Mouse (Mus musculus) T-helper 17 cell (primary cell): Measurements from ENCODE around the gene Unc93a.
"Not testable (repeated sequence)": the region's sequence is repeated elsewhere in the genome, so short reads cannot be mapped to it uniquely, and the experiment has no call there.

Source experiments
- in situ Hi-C, 2 experiments: fragments of 300-600 bp; cut with MboI, MseI; formaldehyde crosslinking; loops; 1 replicate in 1 of 2; 2 replicates in 1 of 2; pipeline ENCODE4 v1.15.1; 2025; ENCODE audit warnings: high pct_unique_total_duplicates in 2 of 2

Unc93a gene

GRCm38 (mm10) chr17:13091510-13091909, 40.1 kb downstream of the Unc93a start:
- in situ Hi-C loops, result loop anchor here (5.0 to 10.0 kb wide), 2 partner anchors 286 to 453 kb away; no protein-coding TSS in a partner anchor

DNA sequence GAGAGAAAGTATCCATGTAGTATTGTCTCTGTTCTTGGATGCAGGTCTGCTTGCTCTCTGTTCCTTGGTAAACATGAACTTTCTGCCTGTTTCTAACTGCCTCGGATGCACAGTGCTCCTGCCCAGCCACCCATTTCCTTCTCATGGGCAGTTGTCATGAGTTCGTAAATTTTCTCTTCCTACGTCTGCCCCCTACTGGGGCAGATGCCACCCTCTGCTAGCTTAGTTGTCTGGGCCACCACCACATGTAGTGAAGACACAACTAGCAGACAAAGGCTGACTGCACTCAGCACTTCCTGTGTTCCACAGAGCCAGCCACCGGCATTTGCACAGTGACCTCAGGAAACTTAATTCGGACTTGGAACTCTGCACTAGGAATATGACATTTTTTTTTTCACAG, 62.4 kb downstream of the Unc93a start:
- in situ Hi-C loops, result not testable (repeated sequence)

- in situ Hi-C loops, result not testable (repeated sequence)
Measured at GRCm38 (mm10) chr17:13067864-13068385, 63.7 kb downstream of the Unc93a start.

DNA sequence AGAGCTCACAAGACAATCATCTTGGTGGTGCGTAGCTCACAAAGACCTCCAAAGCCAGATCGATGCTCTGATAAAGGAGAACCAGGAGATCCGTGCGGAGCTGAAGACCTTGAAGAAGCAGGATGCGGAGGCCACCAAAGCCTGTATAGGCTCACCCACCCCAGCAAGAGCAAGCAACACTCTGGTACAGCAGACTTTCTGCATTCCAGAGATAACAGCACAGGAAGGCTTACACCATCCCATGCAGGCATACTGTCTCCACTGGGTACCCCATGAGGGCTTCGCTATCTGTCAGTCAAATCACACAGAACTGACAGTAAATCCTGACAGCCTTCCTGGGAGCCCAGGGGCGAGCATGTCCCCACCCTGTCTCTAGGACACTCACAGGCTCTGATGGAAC, 68.7 kb downstream of the Unc93a start:
- in situ Hi-C loops, result loop anchor here in 1 of 2 experiments (5.0 kb wide), 2 partner anchors 44 to 294 kb away; no protein-coding TSS in a partner anchor

GRCm38 (mm10) chr17:13060804-13061203, 70.8 kb downstream of the Unc93a start, which contains the start of gene Tcp10b:
TSS of gene Tcp10b (plus strand) at chr17:13061104.
- in situ Hi-C loops, result loop anchor here in 1 of 2 experiments (5.0 kb wide), 2 partner anchors 46 to 296 kb away; no protein-coding TSS in a partner anchor
